Mouse (Mus musculus) left cerebral cortex, adult 2 months (tissue): ENCODE measurements at regions not wholly inside any gene's neighbourhood (a gene's known extent, or its start where the extent isn't known, plus 50 kb on each side); places are given as distances from the start of the nearest gene placed in this dataset.

Experiments used
- DNase-seq, 2 experiments: peaks; one replicate each; pipeline ENCODE4 v3.0.0; 2021 to 2022; ENCODE audit warnings: low spot score in 2 of 2, mixed read lengths in 1 of 2; ENCODE audit errors: extremely low spot score in 1 of 2
- H3K27ac ChIP-seq: fragments of 200-600 bp; 2 replicates; pipeline ENCODE4 v1.8.1; 2022
- H3K4me3 ChIP-seq: fragments of 200-600 bp; 2 replicates; pipeline ENCODE4 v1.8.1; 2022
- CTCF ChIP-seq: fragments of 200-600 bp; IDR thresholded peaks from 2 replicates; pipeline ENCODE4 v1.8.1; 2022; ENCODE audit warnings: antibody characterized with exemption, mild to moderate bottlenecking, moderate library complexity
- intact Hi-C: fragments of 180-260 bp; cut with DNase I; formaldehyde crosslinking; loops from one replicate; pipeline ENCODE4 v1.15.1; 2025

DNA sequence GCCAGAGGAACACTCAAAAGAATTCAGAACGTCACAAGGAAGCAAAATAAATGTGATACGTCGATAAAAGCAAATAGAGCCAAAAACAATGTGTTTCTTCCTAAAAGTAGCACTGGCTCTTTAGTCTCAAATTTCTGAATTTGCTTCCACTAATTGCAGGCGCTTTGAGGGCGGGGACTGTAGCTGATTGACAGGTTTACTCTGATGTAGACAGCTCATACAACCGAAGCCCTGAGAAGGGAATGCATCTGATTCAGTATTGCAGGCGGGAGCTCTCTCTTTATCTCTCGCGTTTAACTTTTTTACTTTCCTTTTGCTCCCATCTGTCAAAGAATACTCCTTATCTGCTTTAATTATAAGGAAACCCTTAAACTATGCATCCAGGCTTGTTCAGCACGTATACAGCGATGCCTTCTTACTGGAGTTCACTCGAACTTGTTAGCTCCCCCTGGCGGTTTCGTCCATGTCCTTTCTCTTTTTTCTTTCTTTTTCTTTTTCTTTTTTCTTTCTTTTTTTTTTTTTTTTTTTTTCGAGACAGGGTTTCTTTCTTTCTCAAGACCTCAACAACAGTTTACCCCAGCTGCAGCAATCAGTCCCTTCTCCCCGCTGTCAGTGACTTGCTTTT, 95.9 kb downstream of the Avpr1a start:
- intact Hi-C loops = loop anchor here (5.0 kb wide), 1 partner anchor 442 kb away; no protein-coding TSS in a partner anchor
- peak; percentile 69 for TF ChIP-seq CTCF
- DNase-seq = peak; percentile 37 to 45
- H3K4me3 ChIP-seq = peak overlapping the region; percentile 42
- no peak overlapping the region for H3K27ac ChIP-seq

- no peak for DNase-seq
- no peak overlapping the region for H3K4me3 ChIP-seq
- H3K27ac ChIP-seq = no peak overlapping the region
- TF ChIP-seq CTCF = no peak
- intact Hi-C loops = no loop called here
Observed at GRCm38 (mm10) chr10:122545029-122545428, 96.7 kb downstream of the Avpr1a start.

- intact Hi-C loops = loop anchor here (5.0 kb wide), 1 partner anchor 126 kb away; the partner anchor contains the start of gene Ppm1h
- TF ChIP-seq CTCF = no peak
Observed at GRCm38 (mm10) chr10:122551586-122551985, 103.3 kb downstream of the Avpr1a start.

GRCm38 (mm10) chr10:122553124-122553822, 105.0 kb downstream of the Avpr1a start:
- Histone ChIP-seq H3K27ac (no peak overlapping the region), H3K4me3 (no peak overlapping the region)
- peak; percentile 86 for TF ChIP-seq CTCF
- peak; percentile 55 to 57 for DNase-seq
- intact Hi-C loops = loop anchor here (2.0 to 5.0 kb wide), 4 partner anchors 124 to 538 kb away; partner anchors contain the start of gene Ppm1h

More at GRCm38 (mm10) chr10:122551586-122551985, 103.3 kb downstream of the Avpr1a start:
- no peak overlapping the region for H3K27ac ChIP-seq
- DNase-seq = no peak
- H3K4me3 ChIP-seq = no peak overlapping the region

DNA sequence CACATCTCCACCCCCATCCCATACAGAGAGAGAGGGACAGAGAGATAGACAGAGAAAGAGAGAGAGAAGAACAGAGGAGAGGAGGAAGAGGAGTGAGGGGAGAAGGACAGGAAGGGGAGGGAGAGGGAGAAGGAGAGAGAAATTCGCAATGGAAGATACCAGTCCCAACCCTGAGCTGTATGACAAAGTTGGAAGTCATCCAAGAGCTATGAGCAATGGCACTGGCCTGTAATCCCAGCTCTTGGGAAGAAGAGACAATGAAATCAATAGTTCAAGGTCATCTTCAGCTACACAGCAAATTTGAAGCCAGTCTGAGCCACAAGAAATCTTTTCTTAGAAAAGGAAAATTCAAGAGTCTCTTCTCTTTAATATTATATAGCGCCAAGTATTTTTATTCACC, 105.6 kb downstream of the Avpr1a start:
- H3K4me3 ChIP-seq = no peak overlapping the region
- TF ChIP-seq CTCF = no peak
- no peak for DNase-seq
- intact Hi-C loops = loop anchor here (2.0 to 5.0 kb wide), 4 partner anchors 123 to 537 kb away; partner anchors contain the start of gene Ppm1h
- no peak overlapping the region for H3K27ac ChIP-seq

GRCm38 (mm10) chr10:122558660-122559059, 110.4 kb downstream of the Avpr1a start:
- DNase-seq = no peak
- no peak overlapping the region for H3K4me3 ChIP-seq
- TF ChIP-seq CTCF = no peak
- H3K27ac ChIP-seq = no peak overlapping the region
- intact Hi-C loops = no loop called here

- Histone ChIP-seq H3K27ac (no peak overlapping the region), H3K4me3 (no peak overlapping the region)
- intact Hi-C loops = no loop called here
- no peak for DNase-seq
- no peak for TF ChIP-seq CTCF
Observed at GRCm38 (mm10) chr10:122560001-122560695, 111.8 kb downstream of the Avpr1a start.

GRCm38 (mm10) chr10:122561924-122562323, 113.6 kb downstream of the Avpr1a start:
- no peak overlapping the region for H3K4me3 ChIP-seq
- intact Hi-C loops = no loop called here
- no peak overlapping the region for H3K27ac ChIP-seq
- DNase-seq = no peak
- no peak for TF ChIP-seq CTCF

DNA sequence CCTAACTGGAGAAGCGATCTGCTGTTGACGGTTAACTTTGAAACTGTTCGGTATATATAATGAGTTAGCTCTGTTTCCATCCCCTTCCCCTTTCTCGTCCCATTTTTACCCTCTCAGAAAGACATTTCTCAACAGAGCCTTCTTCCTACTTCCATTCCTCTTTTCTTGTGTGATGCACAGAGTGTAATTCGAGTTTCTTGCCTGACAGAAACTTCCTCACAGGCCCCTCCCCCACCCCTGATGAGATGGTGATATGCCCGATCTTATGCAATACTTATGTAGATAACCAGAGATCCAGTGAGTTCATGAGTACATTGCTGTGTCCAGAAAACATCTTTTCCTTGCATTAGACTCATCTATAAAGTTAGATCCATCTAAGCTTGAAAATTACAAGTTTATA, 114.2 kb downstream of the Avpr1a start:
- no peak for TF ChIP-seq CTCF
- intact Hi-C loops = no loop called here
- DNase-seq = no peak
- no peak overlapping the region for H3K27ac ChIP-seq
- no peak overlapping the region for H3K4me3 ChIP-seq

DNA sequence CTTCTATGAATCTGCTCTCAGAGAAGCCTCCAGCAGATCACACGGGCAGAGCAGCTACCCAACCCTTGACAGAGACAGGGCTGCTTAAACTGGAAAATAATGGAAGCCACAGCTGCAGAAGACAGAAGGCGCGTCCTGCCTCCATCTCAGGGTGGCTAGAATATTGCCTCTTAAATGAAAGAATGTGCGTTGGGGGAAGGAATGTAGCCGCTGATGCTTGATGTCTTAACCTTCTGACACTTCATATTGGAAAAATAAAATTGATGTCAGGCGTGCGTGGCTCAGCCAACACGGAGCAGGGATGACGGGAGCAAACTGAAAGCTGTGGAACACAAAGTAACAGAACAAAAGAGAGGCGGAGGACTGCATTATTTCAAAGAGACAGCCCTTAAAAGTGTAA, 114.6 kb upstream of the Ppm1h start:
- H3K4me3 ChIP-seq = no peak overlapping the region
- H3K27ac ChIP-seq = no peak overlapping the region
- TF ChIP-seq CTCF = no peak
- intact Hi-C loops = no loop called here
- no peak for DNase-seq

DNA sequence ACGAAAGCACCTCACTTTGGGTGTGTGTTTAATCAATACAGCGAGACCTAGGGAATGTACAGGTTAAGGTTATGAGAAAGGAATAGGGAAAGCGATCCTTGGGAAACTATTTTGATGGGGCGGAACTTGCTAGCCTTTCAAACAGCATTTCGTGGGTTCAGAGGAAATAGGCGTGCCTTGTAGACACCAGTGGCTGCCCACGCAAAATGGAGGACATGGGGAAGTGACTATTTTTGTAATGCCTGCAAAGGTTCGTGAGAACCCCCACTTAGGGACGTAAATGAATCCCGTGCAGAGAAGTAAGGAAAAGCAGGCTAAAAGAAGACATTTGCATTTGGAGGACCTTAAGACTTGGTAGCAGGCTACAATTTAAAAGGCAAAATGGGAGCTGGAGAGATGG, 114.1 kb upstream of the Ppm1h start:
- TF ChIP-seq CTCF = no peak
- no peak for DNase-seq
- Histone ChIP-seq H3K4me3 (no peak overlapping the region), H3K27ac (no peak overlapping the region)
- intact Hi-C loops = no loop called here

- no peak overlapping the region for H3K27ac ChIP-seq
- H3K4me3 ChIP-seq = no peak overlapping the region
- no peak; the same call in 1 of the 2 replicates for TF ChIP-seq CTCF
- DNase-seq = no peak
- intact Hi-C loops = loop anchor here (5.0 kb wide), 1 partner anchor 151 kb away; no protein-coding TSS in a partner anchor
Observed at GRCm38 (mm10) chr10:122566601-122567000, 112.0 kb upstream of the Ppm1h start.
